Mouse (Mus musculus) liver, adult (tissue): ENCODE results near the gene Fdxacb1.

ENCODE experiments used
- GATA4 ChIP-seq: IDR thresholded peaks from 2 replicates; pipeline ENCODE4 v1.6.1; 2014; ENCODE audit warnings: mild to moderate bottlenecking, low read length; ENCODE audit not compliant: insufficient replicate concordance

Fdxacb1 gene

GRCm38 (mm10) chr9:50768107-50769002 is at the start of gene Fdxacb1:
Gene Fdxacb1, plus strand, starts transcription at chr9:50768236.
- peak; percentile 41; the same call in 1 of the 2 replicates for TF ChIP-seq GATA4

- TF ChIP-seq GATA4 = no peak
Measured at GRCm38 (mm10) chr9:50718878-50719277, 49.2 kb upstream of the Fdxacb1 start.

GRCm38 (mm10) chr9:50721061-50721460 is 47.0 kb upstream of the Fdxacb1 start:
- TF ChIP-seq GATA4 = no peak

GRCm38 (mm10) chr9:50722451-50722911 is 45.6 kb upstream of the Fdxacb1 start:
- no peak for TF ChIP-seq GATA4

GRCm38 (mm10) chr9:50723406-50723805 is 44.6 kb upstream of the Fdxacb1 start:
- TF ChIP-seq GATA4 = no peak; the same call in 1 of the 2 replicates

- no peak for TF ChIP-seq GATA4
Measured at GRCm38 (mm10) chr9:50724147-50724546, 43.9 kb upstream of the Fdxacb1 start.

GRCm38 (mm10) chr9:50724661-50725330 is 43.2 kb upstream of the Fdxacb1 start:
- TF ChIP-seq GATA4 = no peak

- TF ChIP-seq GATA4 = no peak
Measured at GRCm38 (mm10) chr9:50725921-50726590, 42.0 kb upstream of the Fdxacb1 start.

- no peak for TF ChIP-seq GATA4
Measured at GRCm38 (mm10) chr9:50727171-50727924, 40.7 kb upstream of the Fdxacb1 start.

- no peak for TF ChIP-seq GATA4
Measured at GRCm38 (mm10) chr9:50727925-50728651, 39.9 kb upstream of the Fdxacb1 start.

- no peak for TF ChIP-seq GATA4
Measured at GRCm38 (mm10) chr9:50729600-50729999, 38.4 kb upstream of the Fdxacb1 start.

- no peak for TF ChIP-seq GATA4
Measured at GRCm38 (mm10) chr9:50732560-50732959, 35.5 kb upstream of the Fdxacb1 start.

GRCm38 (mm10) chr9:50734989-50735388 is 33.0 kb upstream of the Fdxacb1 start:
- no peak for TF ChIP-seq GATA4

GRCm38 (mm10) chr9:50738914-50739870 is 28.8 kb upstream of the Fdxacb1 start, which contains the start of gene Dixdc1:
Gene Dixdc1, minus strand, starts transcription at chr9:50739517.
- no peak for TF ChIP-seq GATA4
